12 mouse cellular contexts compared by ENCODE assay signal in genomic region chr2:170406438-170406837, GRCm38 (mm10). TPM values are rescaled to one million over a fixed set of nuclear protein-coding genes. Genes with fewer than 3 reads are reported as not detected.
DNase-seq lines count a peak whose midpoint lies in the region; ATAC-seq lines count a peak whose summit lies in the region.
"Had no signal": no experiment of that assay in that cellular context is flagged by ENCODE, and none has a peak within 500 bp of the region (broad histone marks: within the 10 kb centered on the region; RNA-seq: fewer than 3 reads in every experiment).

No protein-coding gene starts in this region.

- WGBS in heart, embryonic 10.5 days, result 63% methylated on average over 14 of the region's 14 CpGs
- 67% methylated on average over 14 of the region's 14 CpGs for WGBS in heart, embryonic 11.5 days (ENCODE audit: insufficient replicate concordance)
- 31% methylated on average over 14 of the region's 14 CpGs for WGBS in forebrain, embryonic 16.5 days
- 40% methylated on average over 14 of the region's 14 CpGs for WGBS in neural tube, embryonic 15.5 days

- no peak overlapping the region for H3K4me2 ChIP-seq in heart, embryonic 11.5 days
- H3K4me2 ChIP-seq in forebrain, embryonic 16.5 days (ENCODE audit: low read length), result no peak overlapping the region
- peak overlapping the region; percentile 19 for H3K4me2 ChIP-seq in neural tube, embryonic 15.5 days
- H3K4me2 ChIP-seq: limb, embryonic 13.5 days had no signal

- peaks cover 68% of the 10 kb centered on the region for H3K27me3 ChIP-seq in heart, embryonic 10.5 days (ENCODE audit: insufficient read depth, poor library complexity, severe bottlenecking)
- H3K27me3 ChIP-seq in heart, embryonic 11.5 days (ENCODE audit: control insufficient read depth, insufficient read depth, low read length), result peaks cover 21% of the 10 kb centered on the region
- peaks cover 5% of the 10 kb centered on the region; the same call in 1 of the 2 replicates for H3K27me3 ChIP-seq in forebrain, embryonic 16.5 days (replicated peaks; ENCODE audit: control insufficient read depth, insufficient read depth, low read length)
- H3K27me3 ChIP-seq in neural tube, embryonic 15.5 days (replicated peaks), result peaks cover 6% of the 10 kb centered on the region; the same call in 1 of the 2 replicates

- H3K9ac ChIP-seq in heart, embryonic 11.5 days (ENCODE audit: low read depth, low read length), result no peak overlapping the region
- no peak overlapping the region; the same call in 1 of the 2 replicates for H3K9ac ChIP-seq in forebrain, embryonic 16.5 days (replicated peaks; ENCODE audit: low read depth, low read length)
- no peak overlapping the region for H3K9ac ChIP-seq in neural tube, embryonic 15.5 days (replicated peaks)
- H3K9ac ChIP-seq: limb, embryonic 13.5 days had no signal

- no peak for DNase-seq in heart, embryonic 10.5 days (ENCODE audit: low spot score)
- peak; percentile 6 to 24 for DNase-seq in left cerebral cortex, adult 18-20 months (ENCODE audit: low spot score in 2 of 2)
- no peak for DNase-seq in embryo, embryonic 11 days
- no peak for DNase-seq in ovary, postnatal 14 days (ENCODE audit: low spot score)
- DNase-seq in kidney, postnatal 36 days, result no peak
- DNase-seq: gastrocnemius, postnatal 25 days; spleen, adult 18-20 months had no signal

- H3K36me3 ChIP-seq in heart, embryonic 10.5 days, result no peaks in the 10 kb centered on the region
- H3K36me3 ChIP-seq in heart, embryonic 11.5 days (ENCODE audit: control insufficient read depth, insufficient read depth, low read length), result no peaks in the 10 kb centered on the region
- H3K36me3 ChIP-seq in forebrain, embryonic 16.5 days (ENCODE audit: control insufficient read depth, insufficient read depth), result no peaks in the 10 kb centered on the region
- no peaks in the 10 kb centered on the region for H3K36me3 ChIP-seq in neural tube, embryonic 15.5 days
- H3K36me3 ChIP-seq: limb, embryonic 13.5 days had no signal

- ATAC-seq in heart, embryonic 11.5 days (replicated peaks; ENCODE audit: insufficient number of reproducible peaks, low FRiP score, low TSS enrichment), result no peak
- ATAC-seq in forebrain, embryonic 16.5 days, result 0 out of 2 replicates have a peak, but pooled peaks have one; percentile 14
- no peak for ATAC-seq in neural tube, embryonic 15.5 days (ENCODE audit: low FRiP score)

- no peaks in the 10 kb centered on the region for H3K9me3 ChIP-seq in heart, embryonic 10.5 days
- no peaks in the 10 kb centered on the region for H3K9me3 ChIP-seq in heart, embryonic 11.5 days (replicated peaks; ENCODE audit: control insufficient read depth, low read length)
- H3K9me3 ChIP-seq in forebrain, embryonic 16.5 days (ENCODE audit: control insufficient read depth, low read length), result no peaks in the 10 kb centered on the region
- H3K9me3 ChIP-seq in neural tube, embryonic 15.5 days (replicated peaks), result no peaks in the 10 kb centered on the region
- H3K9me3 ChIP-seq: limb, embryonic 13.5 days; megakaryocyte, embryonic 14.5 days had no signal

- 0 out of 2 replicates have a peak overlapping the region, but pooled peaks have one; percentile 10 for H3K27ac ChIP-seq in heart, embryonic 10.5 days
- no peak overlapping the region for H3K27ac ChIP-seq in heart, embryonic 11.5 days (ENCODE audit: low read depth, low read length)
- no peak overlapping the region for H3K27ac ChIP-seq in forebrain, embryonic 16.5 days (ENCODE audit: low read length)
- H3K27ac ChIP-seq in neural tube, embryonic 15.5 days (replicated peaks), result peak overlapping the region; percentile 23; the same call in 1 of the 2 replicates
- H3K27ac ChIP-seq: limb, embryonic 13.5 days had no signal

- peaks cover 23% of the 10 kb centered on the region for H3K4me1 ChIP-seq in heart, embryonic 10.5 days
- H3K4me1 ChIP-seq in heart, embryonic 11.5 days (ENCODE audit: control insufficient read depth, insufficient read depth, low read length), result peaks cover 3% of the 10 kb centered on the region
- peaks cover 19% of the 10 kb centered on the region for H3K4me1 ChIP-seq in forebrain, embryonic 16.5 days (replicated peaks; ENCODE audit: control insufficient read depth, insufficient read depth, low read length)
- H3K4me1 ChIP-seq in neural tube, embryonic 15.5 days, result peaks cover 45% of the 10 kb centered on the region

- no peak overlapping the region for H3K4me3 ChIP-seq in heart, embryonic 10.5 days
- H3K4me3 ChIP-seq in heart, embryonic 11.5 days (ENCODE audit: low read depth, low read length), result no peak overlapping the region
- no peak overlapping the region for H3K4me3 ChIP-seq in forebrain, embryonic 16.5 days (replicated peaks; ENCODE audit: low read length)
- no peak overlapping the region for H3K4me3 ChIP-seq in neural tube, embryonic 15.5 days (replicated peaks)
- H3K4me3 ChIP-seq: limb, embryonic 13.5 days; megakaryocyte, embryonic 14.5 days had no signal

RNA-seq across cellular contexts. Expression of gene Bcas1, which starts 21.2 kb away (rescaled TPM):
- polyA plus RNA-seq in heart, embryonic 10.5 days (2016; fragmentation: Nextera tagmentation; extraction: Ambion mirVana), result 1.5 and 3.0 TPM in 2 replicates
- 0.97 and 1.1 TPM in 2 replicates for polyA plus RNA-seq in heart, embryonic 11.5 days (2014; fragmentation: Nextera tagmentation; extraction: Ambion mirVana)
- 1.9 TPM in 2 replicates for polyA plus RNA-seq in forebrain, embryonic 16.5 days (2015; fragmentation: Nextera tagmentation; extraction: Ambion mirVana)
- 10 to 100 TPM; 46.6 to 47.4 TPM for total RNA-seq in left cerebral cortex, adult 18-20 months (2021)
- 9.2 and 10.6 TPM in 2 replicates for polyA plus RNA-seq in neural tube, embryonic 15.5 days (2015; fragmentation: Nextera tagmentation; extraction: Ambion mirVana)

Comparison
In these comparisons a context has a peak if more than half of its experiments do, and no peak if none do; other contexts are left out.
1. H3K27ac ChIP-seq: peak in heart, embryonic 10.5 days (single experiment) and neural tube, embryonic 15.5 days (single experiment); none in heart, embryonic 11.5 days (single experiment) and forebrain, embryonic 16.5 days (single experiment).
2. DNase-seq: peak in left cerebral cortex, adult 18-20 months (2 of 2); none in heart, embryonic 10.5 days (single experiment), embryo, embryonic 11 days (single experiment), ovary, postnatal 14 days (single experiment) and kidney, postnatal 36 days (0 of 2).